Mouse (Mus musculus) erythroblast, adult 5-6 weeks (primary cell): ENCODE data around the gene Meis2. TPM values are rescaled to one million over a fixed set of nuclear protein-coding genes. Genes with fewer than 3 reads are reported as not detected.

Source experiments
- ATAC-seq: replicated peaks from 2 replicates; pipeline ENCODE4 v1.8.0; 2016; ENCODE audit warnings: moderate number of reproducible peaks, mild to moderate bottlenecking, moderate TSS enrichment, inconsistent platforms; ENCODE audit not compliant: poor library complexity, low FRiP score, severe bottlenecking
- total RNA-seq, 2 experiments: library from RNA; stranded (forward) in 1 of 2; stranded (reverse) in 1 of 2; fragments of 150-400 nt in 1 of 2; fragments of 200-764, 138-1000 nt in 1 of 2; gene quantifications; 2 replicates each; pipeline versions ENCODE4 v1.2.3 to v1.2.4; 2015 to 2017; ENCODE audit warnings: low replicate concordance in 2 of 2

The Meis2 gene
- total RNA-seq (2015; ENCODE audit: low replicate concordance) (0.63 TPM in 1 of 2 replicates, not detected in the other), total RNA-seq (2017; ENCODE audit: low replicate concordance) (not detected in 2 replicates)

DNA sequence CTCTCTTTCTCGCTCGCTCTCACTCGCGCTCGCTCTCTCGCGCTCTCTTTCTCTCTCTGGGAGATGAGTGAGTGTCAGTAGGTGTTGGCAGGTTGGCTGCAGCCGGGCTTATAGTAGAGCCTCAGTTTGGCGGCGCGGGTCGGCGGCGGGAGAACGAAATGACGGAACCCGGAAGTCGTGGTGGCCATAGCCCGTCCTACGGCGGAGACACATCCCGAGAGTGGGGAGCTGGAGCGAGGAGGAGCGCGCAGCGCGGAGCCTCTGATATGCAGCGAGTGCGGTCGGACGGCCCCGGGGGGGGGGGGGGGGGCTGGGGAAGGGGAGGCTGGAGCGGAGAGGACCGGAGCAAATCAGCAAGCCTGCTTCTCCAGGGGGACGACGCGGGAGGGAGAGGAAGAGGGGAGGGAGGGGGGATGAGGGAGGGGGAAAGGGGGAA lies at the start of gene Meis2:
Meis2 (minus strand) TSS at position 270 of the 436 bp plus-strand sequence.
- no peak for ATAC-seq

DNA sequence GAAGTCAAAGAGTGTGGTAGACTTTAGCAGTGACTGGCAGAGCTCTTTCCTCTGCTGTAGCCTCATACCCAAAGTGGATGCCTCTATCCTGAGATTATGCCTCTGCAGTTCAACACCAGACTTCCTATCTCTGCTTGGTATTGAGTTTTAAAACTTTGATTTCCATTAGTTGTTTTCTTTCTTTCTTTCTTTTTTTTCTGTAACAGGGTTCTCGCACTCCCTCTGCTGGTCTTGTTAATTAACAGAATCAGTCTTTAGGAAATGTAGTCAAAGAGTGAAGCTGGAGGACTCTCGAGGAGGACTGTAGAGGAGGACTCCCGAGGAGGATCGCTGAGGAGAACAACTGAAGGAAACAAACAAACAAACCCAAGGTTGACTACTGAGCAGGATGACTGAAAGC lies 40.6 kb upstream of the Meis2 start:
- no peak for ATAC-seq

DNA sequence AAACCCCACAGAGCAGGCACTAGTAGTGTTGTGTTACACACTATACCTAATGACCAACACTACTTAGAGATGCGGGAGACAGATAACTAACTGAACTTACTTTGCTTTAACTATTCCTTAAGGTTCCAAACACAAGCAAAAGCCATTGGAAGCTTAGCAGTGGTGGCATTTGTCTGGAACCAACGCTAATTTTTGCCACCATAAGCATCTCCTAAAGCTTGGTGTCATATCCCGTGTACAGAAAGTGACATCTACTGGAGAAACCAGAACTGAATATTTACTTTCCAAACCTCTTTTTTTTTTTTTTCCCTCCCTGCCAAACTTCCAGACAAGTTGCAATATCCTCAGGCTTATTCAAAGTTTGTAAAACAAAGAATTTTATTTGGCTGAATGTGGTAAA lies 39.5 kb upstream of the Meis2 start:
- ATAC-seq = no peak

DNA sequence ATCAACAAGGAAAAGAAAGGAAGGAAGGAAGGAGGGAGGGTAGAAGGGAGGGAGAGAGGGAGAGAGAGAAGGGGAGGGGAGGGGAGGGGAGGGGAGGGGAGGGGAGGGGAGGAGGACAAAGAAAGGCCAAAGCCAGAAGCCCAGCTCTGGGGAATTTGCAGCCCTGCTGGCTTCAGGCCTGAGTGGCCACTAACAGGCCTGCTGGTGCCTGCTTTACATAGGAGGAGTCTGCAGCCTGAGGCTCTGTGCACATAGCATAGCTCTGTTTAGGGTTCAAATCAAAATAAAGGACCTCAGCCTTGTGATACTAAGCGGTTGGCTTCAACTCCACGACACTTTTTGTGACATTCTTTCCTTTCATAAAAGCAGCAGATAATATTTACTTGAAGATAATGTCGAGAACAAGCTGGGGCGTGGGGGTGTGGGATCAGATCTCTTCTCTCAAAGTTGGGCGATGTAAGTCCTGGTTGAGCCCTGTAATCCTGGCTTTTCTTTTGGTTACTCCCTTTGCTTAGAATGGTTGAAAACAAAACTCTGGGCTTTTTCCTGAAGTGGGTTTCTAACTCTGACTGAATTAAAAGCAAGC lies 37.9 kb upstream of the Meis2 start:
- ATAC-seq = no peak

DNA sequence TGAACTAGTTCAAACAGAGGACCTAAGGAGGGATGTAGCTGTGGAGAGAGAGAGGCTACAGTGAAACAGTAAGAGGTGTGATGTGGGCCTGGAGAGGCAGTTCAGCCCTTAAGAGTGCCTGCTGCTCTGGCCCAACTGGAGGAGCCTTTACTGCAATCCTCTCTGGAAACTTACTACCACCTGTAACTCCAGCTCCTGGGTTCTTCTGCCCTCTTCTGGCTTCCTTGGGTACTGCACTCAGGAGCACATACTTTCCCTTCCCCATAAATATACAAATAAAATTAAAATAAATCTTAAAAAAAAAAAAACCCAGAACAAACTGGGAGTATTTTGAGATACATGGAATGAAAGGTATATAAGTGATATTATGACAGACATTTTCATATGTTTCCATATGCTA lies 35.6 kb upstream of the Meis2 start:
- no peak for ATAC-seq

DNA sequence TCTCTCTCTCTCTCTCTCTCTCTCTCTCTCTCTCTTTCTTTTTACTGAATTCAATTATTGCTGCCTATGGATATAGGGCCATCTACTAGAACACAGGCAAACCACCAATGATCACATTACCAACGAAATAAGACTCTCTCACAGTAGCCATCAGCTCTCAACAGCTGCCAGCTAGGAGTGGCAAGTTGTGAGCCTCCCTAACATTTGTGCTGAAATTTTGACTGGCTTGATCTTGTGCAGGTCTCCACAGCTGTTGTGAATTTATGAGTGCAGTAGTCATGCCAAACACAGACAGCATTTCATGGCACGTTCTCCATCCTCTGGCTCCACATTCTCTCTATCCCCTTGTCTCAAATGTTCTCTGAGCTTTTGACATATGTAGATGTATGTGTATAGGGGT lies 15.3 kb upstream of the Meis2 start:
- no peak for ATAC-seq

DNA sequence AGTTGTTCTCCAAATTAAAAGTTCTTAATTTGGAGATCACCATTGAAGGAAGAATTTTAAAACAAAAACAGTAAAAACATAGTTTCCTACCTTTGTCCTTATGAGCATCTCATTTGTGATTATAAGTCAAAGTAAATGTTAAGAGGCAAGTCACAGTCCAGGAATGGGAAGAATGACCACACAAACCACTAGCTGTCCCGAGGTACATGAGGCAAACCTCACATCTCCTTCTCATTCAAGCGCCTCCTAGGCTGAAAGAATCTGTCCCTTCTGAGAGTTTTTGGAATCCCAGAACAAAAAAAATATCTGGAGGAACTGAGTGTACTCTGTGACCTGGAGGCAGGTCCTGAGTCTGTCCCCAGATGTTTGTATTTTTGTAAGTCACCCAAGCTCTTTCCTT lies 13.2 kb upstream of the Meis2 start:
- no peak for ATAC-seq

DNA sequence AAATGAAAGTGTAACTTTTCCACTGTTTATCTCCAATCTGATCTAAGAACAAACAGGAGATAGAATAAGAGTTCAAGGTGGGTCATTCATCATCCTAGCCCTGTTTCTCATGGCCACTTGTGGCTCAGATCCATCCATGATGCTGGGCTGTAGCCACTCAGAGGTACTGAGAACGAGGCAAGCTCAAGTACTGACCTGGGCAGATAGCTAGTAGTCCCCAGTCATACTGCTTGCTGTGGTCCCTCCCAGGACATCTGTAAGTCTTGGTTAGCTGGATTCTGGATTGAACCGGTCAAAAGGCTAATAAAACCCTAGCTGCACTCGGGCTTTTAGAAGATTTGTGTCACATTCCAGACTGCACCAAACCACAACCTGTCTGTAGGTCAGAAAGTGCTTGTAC lies 12.1 kb upstream of the Meis2 start:
- no peak for ATAC-seq

DNA sequence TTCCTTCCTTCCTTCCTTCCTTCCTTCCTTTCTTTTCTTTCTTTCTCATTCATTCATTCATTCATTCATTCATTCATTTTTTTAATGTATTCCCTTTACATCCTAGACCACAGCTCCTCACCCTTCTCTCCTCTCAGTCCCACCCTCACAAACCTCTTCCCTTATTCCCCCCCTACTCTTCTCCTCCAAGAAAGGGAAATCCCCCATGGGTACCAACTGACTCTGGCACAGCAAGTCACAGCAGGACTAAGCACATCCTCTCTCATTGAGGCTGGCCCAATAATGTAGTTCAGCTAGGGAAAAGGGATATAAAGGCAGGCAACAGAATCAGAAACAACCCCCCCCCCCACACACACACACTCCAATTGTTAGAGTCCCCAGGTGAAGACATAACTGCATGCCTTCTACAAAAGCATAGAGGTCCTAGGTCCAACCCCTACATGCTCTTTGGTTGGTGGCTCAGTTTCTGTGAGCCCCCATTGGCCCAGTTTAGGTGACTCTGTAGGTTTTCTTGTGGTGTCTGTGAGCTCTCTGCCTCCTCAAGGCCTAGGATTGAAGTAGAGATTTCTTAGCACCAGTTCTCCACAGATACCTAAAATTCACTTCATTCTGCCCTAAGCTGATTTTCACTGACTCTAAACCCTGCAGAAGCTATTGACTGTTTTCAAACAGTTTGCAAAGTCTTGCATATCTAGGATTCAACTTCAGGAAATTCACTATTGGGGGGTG lies 11.3 kb upstream of the Meis2 start:
- no peak for ATAC-seq

DNA sequence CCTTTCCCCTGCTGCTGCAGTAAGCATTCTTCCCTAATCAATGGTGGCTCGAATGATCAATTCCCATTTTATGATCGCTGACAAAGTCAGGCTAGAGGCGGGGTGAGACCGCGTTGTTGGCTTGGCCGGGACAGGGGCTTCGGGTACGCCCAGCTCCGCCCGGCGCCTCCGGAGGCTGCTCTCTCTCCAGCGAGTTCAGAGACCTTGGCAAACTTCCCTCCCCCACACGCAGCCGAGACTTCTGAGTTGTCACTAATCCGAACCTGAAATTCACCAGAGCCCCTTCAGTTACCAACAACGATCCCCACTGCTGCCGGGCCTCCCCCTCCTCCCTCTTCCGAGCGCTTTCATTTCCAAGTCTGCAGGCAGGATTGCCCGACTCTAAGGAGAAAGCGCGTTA lies 10.3 kb upstream of the Meis2 start:
- ATAC-seq = no peak

DNA sequence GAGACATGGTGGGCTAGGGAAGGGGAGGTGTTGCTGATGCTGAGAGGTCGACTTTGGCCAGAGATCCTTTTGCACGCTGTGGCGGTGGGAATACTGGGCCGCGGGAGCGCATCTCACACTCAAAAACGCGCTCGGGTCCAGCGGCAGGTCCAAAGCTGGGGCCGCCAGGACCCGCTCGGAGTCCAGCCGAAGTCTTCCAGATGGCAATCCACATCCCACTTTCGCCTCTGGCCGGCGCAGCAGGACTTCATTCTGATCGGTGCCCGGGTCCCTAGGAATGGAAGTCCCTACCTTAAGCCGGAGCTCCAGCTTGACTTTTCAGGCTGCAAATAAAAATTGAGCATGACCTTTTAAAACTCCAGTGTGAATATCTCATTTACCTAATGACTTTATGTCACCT lies 9.8 kb upstream of the Meis2 start:
- no peak for ATAC-seq

DNA sequence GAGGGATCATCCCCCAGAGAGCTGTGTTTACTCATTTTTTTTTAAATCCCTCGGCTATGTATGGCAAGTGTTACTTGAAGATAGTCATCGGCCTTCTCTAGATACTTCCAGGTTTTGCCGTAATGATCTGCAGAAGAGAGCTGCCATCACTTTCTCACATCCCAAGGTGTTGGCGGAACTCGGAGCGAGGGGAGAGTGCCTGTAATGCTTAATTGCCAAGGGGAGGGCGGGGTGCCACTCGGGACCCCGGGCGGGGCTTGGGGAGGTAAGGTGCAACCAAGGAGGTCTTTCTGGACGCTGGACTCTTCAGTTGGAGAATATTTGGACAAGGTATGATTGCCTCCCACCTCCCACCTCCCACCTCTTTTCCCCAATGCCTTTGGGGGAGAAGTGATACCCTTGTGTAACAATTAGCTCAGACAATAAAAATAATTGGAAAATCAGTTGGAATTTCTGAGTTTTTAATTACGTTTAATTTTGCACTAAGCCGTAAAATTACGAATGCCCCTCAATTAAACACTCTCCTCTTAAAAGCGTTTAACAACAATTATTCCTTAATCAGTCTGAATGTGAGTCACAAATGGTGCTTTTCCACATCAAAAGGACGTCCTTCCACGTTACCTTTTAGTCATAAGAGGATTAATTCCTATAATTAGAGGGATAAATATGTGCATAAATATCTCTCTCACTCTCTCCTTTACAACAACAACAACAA lies 9.2 kb upstream of the Meis2 start:
- no peak for ATAC-seq

DNA sequence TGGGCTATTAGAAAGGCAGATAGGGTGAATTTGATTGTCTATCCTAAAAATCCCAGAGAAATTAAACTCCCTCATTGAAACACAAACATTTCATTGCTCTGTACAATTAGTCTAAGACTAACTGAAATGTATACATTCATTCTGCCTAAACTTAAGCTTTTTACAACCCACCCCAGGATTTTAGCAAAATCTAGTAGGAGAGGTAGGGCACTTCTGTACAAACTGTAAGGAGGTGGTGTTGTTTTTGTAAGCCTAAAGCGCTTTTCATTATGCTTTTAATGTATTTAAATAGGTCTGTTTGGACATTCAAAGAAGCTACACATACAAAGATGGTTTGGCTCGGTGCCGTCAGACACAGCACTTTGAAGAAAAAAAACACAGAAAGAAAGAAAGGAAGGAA lies 8.4 kb upstream of the Meis2 start:
- no peak for ATAC-seq

DNA sequence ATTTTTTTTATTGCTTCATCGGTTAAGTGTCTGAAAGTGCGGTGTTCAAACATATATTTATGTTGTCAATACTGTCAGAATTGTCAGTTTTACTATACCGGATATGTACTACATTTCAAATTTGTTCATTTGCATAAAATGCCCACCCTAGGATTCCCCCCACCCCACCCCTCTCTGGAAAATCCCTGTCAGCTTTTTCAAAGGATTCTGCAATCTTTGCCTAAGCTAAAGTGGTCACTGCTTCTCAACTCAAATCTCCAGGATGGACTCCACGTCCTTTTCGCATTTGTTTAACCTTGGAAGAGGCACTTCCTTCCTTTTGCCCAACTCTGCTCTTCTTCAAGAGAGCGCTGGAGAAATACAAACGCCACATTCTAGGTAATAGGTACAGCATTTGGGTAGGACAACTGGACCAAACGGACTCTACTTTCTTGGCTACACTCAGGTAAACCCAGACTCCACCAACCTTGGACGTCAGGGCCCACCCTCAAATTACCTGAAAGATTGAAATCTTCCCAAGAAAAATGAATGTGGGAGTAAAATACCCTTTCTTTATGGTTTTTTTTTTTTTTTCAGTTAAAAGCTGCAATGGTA lies 7.8 kb upstream of the Meis2 start:
- ATAC-seq = no peak

DNA sequence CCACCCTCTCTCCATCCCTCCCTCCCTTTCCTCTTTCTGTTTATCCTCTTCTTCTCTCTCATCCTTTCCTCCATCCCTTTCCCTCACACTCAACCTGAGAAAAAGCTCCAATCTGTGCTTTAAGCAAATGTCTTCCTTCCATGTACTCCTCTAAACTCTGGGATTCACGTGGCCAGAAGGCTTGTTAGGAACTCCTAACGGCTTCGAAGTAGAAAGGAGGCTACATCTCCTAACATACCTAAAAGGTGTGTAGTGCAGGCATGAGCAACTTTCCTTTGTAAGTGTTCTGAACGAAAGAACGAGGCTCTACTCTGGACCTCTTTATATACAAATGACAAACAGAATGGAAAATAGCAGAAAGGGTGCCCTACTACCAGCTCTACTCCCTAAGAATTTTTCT lies 7.1 kb upstream of the Meis2 start:
- ATAC-seq = no peak

DNA sequence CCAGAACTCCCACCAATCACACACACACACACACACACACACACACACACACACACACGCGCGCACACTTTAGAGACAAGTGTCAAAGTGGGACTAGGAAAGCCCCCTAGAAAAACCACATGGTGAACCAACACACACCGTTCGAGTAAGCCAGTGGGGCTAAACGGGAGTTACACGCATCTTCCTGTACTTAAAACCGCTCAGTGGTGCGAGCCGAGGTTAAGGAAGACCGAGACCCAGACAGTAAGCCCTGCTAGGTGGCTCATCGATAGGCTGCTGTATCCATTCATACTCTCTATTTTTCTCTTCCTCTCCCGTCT lies 6.6 kb upstream of the Meis2 start:
- no peak for ATAC-seq

DNA sequence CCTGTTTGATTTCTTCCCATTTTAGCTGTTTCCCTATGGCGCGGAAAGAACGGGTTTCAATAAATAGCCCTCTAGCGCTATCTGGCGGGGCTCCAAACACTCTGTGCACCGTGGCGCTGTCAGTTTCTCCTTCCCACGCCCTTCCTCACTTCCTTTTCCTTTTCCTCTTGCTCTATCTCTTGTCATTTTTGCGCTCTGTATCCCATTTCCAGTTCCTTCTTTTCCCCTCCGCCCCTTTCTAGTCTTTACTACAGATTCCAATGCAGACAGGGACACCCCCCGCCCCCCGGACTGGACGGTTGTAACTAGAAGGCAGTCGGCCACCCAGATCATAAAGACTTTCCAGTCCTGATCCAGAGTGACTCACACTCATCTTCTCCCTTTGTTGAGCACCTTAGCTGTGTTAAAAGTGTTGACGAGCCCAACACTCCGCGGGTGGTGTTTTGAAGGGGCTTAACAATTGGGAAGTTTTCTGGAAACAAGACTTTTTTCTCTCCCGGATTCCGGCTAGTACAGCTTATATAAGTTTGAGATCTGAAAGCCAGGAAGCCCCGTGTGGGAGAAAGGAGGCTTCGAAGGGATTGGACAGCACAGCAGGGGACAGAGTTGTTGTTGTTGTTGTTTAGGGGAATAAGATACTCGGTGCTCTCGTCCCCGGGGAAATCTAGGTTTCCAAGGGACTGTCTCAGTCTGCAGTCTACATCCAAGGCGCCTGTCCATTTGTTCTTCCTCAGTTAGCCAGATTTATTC lies 6.1 kb upstream of the Meis2 start:
- no peak for ATAC-seq

DNA sequence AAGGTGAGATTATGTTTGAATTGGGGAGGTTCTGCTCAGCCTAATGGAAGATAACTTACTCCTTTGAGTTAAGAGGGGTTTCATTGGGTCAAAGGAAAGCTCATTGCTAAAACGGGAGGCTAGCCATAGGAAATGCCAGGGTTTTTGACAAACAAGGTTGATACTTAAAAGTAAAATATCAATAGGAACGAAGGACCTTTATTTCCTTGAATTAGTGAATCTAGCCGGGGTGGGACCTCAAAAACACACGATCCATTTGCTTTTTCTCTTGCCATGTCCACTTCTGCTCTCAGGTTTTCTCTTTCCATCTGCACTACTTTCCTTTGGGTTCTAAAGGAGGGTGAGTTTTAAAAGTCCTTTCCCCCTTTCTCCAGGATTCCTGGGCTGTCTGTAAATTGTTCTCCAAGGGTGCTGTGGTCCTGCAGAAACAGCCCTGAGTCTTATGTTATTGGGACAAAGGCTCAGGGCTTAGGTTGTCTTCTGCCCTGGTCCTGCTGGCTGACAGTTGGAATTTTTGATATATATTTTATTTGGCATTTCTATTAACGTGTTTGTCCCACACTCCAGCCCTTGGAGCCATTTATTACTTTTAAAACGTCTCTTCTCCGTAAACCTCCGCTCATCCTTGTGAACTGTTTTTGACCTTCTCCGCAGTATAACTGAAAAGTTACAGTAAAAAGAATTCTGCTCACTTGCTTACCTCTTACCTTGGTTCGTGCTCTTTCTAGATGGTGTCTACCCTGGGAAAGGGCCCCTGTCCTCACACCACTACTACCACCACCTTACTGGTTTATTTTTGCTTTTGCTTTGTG lies 5.2 kb upstream of the Meis2 start:
- ATAC-seq = no peak

DNA sequence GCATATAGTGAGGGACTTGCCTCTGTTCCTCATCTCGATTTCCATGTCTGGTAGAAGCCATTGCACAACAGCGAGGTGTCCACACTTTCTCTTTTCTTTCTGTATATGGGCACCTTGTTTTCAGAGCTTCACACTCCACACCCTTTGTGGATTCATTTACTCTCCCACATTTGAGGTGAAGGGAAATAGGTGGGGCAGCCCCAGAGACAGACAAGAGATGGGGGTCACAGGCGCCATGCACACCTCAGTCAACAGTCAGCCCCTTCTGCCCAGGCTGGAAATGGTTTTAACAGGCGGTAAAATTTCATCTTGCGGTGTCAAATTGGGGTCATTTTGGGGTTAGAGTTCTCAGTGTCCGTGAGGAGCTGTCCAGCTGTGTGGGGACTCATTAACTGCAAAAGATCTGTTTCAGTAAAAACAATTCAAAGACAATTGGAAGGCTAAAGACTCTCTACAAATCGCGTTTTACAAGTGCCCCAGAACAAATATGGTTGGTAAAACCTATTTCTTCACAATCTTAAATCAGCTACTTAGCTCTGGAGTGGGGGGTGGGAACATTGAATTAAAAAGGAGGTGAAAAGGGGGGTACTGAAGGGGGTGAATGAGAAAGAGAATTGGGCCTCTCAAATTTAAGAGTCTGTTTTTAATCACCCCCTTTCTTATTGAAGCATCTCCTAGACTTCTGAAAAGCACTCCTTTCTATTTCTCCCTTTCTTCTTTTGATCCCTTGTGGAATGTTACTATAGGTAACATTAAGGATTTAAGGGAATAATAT lies 4.0 kb upstream of the Meis2 start:
- ATAC-seq = no peak
